In genomic region chr16:90458899-90459610, GRCm38 (mm10) we compare ENCODE assay signal across 9 mouse cellular contexts.
DNase-seq lines count a peak whose midpoint lies in the region; TF ChIP-seq lines count a peak whose summit lies in the region.
"Had no signal": no experiment of that assay in that cellular context is flagged by ENCODE, and none has a peak within 500 bp of the region (broad histone marks: within the 10 kb centered on the region; RNA-seq: fewer than 3 reads in every experiment).

No protein-coding gene starts in this region.

- no peak overlapping the region for H3K4me3 ChIP-seq in liver, adult 2 months (ENCODE audit: insufficient read depth, low read depth, low read length)
- H3K4me3 ChIP-seq in heart, embryonic 10.5 days = no peak overlapping the region
- H3K4me3 ChIP-seq: liver, embryonic 13.5 days had no signal

- no peaks in the 10 kb centered on the region for H3K9me3 ChIP-seq in heart, embryonic 10.5 days
- H3K9me3 ChIP-seq: liver, embryonic 13.5 days had no signal

- H3K4me1 ChIP-seq in liver, adult 2 months (ENCODE audit: control insufficient read depth, insufficient read depth, low read length) = no peaks in the 10 kb centered on the region; the same call in 1 of the 2 replicates
- peaks cover 79% of the 10 kb centered on the region for H3K4me1 ChIP-seq in heart, embryonic 10.5 days

- no peak overlapping the region for H3K27ac ChIP-seq in liver, adult 2 months (replicated peaks; ENCODE audit: insufficient read depth, low read depth, low read length)
- H3K27ac ChIP-seq in heart, embryonic 10.5 days = peak overlapping the region; percentile 44; the same call in 1 of the 2 replicates
- H3K27ac ChIP-seq: liver, embryonic 13.5 days had no signal

- WGBS in liver, adult 2 months = 65% methylated on average over 11 of the region's 11 CpGs
- WGBS in heart, embryonic 10.5 days = 54% methylated on average over 11 of the region's 11 CpGs

- intact Hi-C loops in left cerebral cortex, postnatal 10 days (cut with DNase I) = no loop called here

- H3K79me2 ChIP-seq in liver, adult 2 months (ENCODE audit: control insufficient read depth, insufficient read depth, low read length) = no peaks in the 10 kb centered on the region

- no peak overlapping the region for H3K9ac ChIP-seq in liver, adult 2 months (ENCODE audit: low read depth, low read length)
- H3K9ac ChIP-seq: liver, embryonic 13.5 days had no signal

- peak; percentile 33 for DNase-seq in liver, adult 2 months (ENCODE audit: extremely low read depth, low read depth, low spot score)
- no peak for DNase-seq in liver
- DNase-seq in heart, embryonic 10.5 days (ENCODE audit: low spot score) = no peak
- DNase-seq in kidney, postnatal 14 days = peak; percentile 33
- peak; percentile 30 for DNase-seq in skeletal muscle tissue, adult 2 months (ENCODE audit: low read depth, low spot score)
- no peak for DNase-seq in left cerebral cortex, postnatal 10 days (ENCODE audit: extremely low spot score in 1 of 2, low spot score in 2 of 2)
- DNase-seq in T-cell, adult 2 months (ENCODE audit: low spot score) = no peak
- DNase-seq in right cerebral cortex, postnatal 14 days = no peak
- DNase-seq: liver, embryonic 13.5 days had no signal

- H3K36me3 ChIP-seq in liver, adult 2 months (ENCODE audit: control insufficient read depth, insufficient read depth, low read length) = no peaks in the 10 kb centered on the region
- peaks cover 55% of the 10 kb centered on the region for H3K36me3 ChIP-seq in heart, embryonic 10.5 days

- TF ChIP-seq POLR2A in liver, adult 2 months (IDR thresholded peaks at IDR 0.05; ENCODE audit: extremely low read depth, insufficient read depth, low read length) = no peak

- no peak for TF ChIP-seq CTCF in liver, adult 2 months (IDR thresholded peaks at IDR 0.05; ENCODE audit: low read depth, low read length)

- H3K27me3 ChIP-seq in liver, adult 2 months (ENCODE audit: control insufficient read depth, insufficient read depth, low read length) = no peaks in the 10 kb centered on the region
- H3K27me3 ChIP-seq in heart, embryonic 10.5 days (ENCODE audit: insufficient read depth, poor library complexity, severe bottlenecking) = no peaks in the 10 kb centered on the region
- H3K27me3 ChIP-seq: liver, embryonic 13.5 days had no signal

Comparison
In these comparisons a context has a peak if more than half of its experiments do, and no peak if none do; other contexts are left out.
1. DNase-seq: peak in liver, adult 2 months (single experiment), kidney, postnatal 14 days (single experiment) and skeletal muscle tissue, adult 2 months (single experiment); none in liver (single experiment), heart, embryonic 10.5 days (single experiment), left cerebral cortex, postnatal 10 days (0 of 2), T-cell, adult 2 months (single experiment) and right cerebral cortex, postnatal 14 days (single experiment).